Mouse (Mus musculus): Measurements from ENCODE around the gene Cd9. TPM values are rescaled to one million over a fixed set of nuclear protein-coding genes. Genes with fewer than 3 reads are reported as not detected.

The Cd9 gene
- total RNA-seq, 2 experiments from 2014 or later, result 25.1 to 52.1 TPM

DNA sequence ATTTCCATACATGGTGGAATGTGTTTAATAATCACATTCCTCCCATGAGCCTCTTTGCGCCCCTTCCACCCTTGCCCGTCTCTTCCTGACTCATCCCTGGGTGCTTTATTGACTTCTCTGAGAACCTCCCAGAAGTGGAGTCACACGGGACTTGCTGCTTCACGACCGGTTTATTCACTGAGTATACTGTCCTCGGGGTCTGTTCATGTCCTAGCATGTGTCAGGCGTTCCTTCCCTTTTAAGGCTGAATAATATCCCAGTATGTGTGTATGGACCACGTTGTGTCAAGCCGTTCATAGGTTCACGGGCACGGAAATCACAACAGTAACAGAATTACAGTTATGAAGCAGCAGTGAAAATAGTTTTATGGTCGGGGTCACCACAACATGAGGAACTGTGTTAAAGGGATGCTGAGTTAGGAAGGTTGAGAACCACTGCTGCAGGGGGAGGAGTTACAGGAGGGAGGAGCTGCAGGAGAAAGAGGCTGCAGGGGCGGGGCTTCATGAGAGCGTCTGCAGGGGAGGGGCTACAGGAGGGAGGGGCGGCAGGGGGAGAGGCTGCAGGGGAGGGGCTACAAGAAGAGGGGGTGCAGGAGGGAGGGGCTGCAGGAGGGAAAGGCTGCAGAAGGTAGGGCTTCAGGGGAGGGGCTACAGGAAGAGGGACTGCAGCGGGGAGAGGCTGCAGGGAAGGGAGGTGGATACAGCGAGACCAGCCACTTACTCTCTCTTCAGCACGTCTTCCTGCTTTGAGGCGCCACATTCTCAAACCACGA is 72.4 kb downstream of the Cd9 start:
- no peak for ATAC-seq (replicated peaks; ENCODE audit: low FRiP score, poor library complexity, severe bottlenecking)

DNA sequence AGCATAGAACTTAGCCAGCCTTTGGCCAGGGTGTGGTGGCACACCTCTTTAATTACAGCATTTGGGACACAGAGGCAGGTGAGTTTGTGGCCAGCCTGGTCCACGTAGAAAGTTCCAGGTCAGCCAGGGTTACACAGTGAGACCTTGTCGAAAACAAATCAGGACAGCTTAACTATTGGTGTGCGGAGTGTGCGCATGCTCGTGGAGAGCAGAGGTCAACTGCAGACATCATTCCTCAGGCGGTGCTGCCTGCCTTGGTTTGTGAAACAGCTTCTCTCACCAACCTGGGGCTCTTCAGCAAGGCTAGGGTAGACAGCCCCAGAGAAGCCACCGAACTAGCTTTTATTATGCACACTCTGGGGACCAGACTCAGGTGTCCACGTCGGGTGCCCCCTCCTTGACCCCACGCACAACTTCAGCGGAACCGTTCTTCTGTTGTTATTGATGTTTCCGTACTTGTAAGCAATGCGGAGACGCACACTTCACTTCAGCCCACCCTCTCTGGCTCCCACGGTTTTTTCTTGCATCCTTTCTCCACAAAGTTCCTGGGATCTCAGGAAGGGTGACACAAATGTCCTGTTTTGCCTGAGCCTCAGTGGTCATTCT is 74.0 kb downstream of the Cd9 start:
- no peak for ATAC-seq (replicated peaks; ENCODE audit: low FRiP score, poor library complexity, severe bottlenecking)

DNA sequence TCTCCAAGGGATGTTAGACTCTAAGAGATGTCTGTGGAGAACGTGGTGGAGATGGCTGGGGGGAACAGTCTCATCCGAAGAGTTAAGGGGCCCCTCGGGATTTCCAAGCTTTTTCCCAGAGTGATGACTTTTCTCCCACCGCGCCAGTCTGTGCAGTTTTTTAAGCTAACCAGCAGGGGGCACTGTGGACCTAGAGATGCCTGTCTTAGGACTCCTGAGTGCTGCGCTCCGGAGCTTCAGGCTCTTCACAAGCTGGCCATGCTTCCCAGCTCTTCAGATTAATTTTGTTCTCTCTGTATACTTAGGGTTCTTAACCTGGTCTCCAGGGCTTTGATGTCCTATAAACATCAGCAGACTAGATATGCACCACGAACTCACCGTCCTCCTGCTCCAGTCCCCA is 75.8 kb downstream of the Cd9 start:
- ATAC-seq (replicated peaks; ENCODE audit: low FRiP score, poor library complexity, severe bottlenecking), result peak; percentile 80

DNA sequence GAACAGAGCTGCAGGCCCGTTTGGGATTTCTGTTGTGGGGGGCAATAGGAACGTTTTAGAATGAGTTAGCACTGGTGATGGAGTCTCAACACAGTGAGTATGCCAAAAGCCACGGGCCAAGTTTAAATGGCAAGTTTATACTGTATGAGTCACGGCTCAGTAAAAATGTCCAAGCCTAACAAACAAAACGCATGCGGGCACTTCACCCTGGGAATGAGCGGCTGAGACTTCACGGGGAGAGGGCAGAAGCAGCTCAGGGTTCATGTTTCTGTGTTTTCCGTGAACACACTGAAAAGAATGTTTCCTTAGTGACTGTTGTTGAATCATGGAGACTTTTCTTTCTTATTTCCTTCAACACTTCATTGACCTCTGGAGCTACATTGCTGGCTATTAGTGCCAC is 81.3 kb downstream of the Cd9 start:
- no peak for ATAC-seq (replicated peaks; ENCODE audit: low FRiP score, poor library complexity, severe bottlenecking)

DNA sequence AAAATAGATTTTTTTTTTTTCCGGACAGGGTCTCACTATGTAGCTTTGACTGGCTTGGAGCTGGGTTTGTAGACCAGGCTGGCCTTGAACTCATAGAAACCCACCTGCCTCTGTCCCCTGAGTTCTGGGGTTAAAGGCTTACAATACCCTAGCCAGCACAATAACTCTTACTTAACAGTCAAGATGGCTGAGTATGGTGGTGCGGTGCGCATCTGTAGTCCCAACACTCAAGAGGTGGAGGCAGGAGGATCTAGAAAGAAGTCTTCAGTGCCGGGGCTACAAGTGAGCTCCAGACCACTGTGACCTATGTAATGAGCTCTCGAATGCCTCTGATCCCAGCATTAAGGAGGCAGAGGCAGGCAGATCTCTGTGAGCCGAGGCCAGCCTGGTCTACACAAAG is 82.9 kb downstream of the Cd9 start:
- no peak for ATAC-seq (replicated peaks; ENCODE audit: low FRiP score, poor library complexity, severe bottlenecking)

DNA sequence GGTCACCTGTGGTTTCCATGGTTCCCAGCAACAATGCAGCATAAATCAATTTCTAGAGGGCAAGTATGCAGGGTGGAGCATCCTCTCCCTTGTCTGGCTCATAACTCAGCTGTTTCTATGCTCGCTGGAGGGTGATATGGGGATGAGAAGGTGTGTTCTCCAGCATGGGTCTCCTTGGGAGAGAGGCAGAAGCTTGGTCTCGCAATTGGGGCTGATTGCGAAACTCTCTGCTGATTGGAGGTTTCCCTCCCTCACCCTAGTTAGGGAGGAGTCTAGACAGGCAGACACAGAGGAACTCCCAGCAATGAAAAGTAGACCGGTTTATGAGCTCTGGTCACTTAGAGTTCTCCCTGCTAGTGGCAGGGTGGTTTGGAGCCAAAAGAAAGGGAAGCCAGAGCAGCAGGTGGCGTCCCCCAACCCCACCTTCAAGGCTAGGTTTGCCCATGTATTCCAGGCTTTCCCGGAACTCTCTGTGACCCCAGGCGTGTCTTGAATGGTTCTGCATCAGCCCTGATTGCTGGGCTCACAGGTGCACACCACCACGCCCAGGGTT is 83.5 kb downstream of the Cd9 start:
- ATAC-seq (replicated peaks; ENCODE audit: low FRiP score, poor library complexity, severe bottlenecking), result no peak

DNA sequence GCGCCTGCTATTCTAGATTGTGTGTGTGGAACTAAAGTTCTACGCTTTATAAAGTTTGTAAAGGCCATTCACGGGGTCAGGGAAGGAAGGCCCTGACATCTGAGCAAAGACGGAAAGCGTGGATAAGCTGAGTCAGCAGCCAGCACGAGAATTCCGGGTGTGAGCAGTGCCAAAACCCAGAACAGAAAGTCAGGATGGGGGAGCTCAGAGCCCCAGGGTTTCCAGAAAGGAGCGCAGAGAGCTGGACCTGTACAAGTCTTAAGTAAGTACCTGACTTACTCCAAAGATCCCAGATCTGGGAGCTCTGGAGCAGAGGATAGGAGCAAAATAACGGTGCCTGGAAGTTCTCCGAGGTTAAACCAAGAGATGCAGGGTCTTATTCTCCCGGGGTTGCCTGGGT is 84.0 kb downstream of the Cd9 start:
- no peak for ATAC-seq (replicated peaks; ENCODE audit: low FRiP score, poor library complexity, severe bottlenecking)

Other genes starting within 250 kb of the Cd9 start
- gene Tuba3a, start 208.7 kb downstream of the Cd9 start, total RNA-seq (2015; ENCODE audit: low replicate concordance), result not detected in 2 replicates
- gene Tuba3a, start 208.7 kb downstream of the Cd9 start, total RNA-seq (2017; ENCODE audit: low replicate concordance), result not detected in 2 replicates
- 7.1 and 10.9 TPM in 2 replicates for gene Ltbr, start 180.9 kb downstream of the Cd9 start, total RNA-seq (2015; ENCODE audit: low replicate concordance)
- 2.6 and 7.2 TPM in 2 replicates for gene Ltbr, start 180.9 kb downstream of the Cd9 start, total RNA-seq (2017; ENCODE audit: low replicate concordance)
- gene Scnn1a, start 174.1 kb downstream of the Cd9 start, total RNA-seq (2015; ENCODE audit: low replicate concordance), result 4.6 and 7.9 TPM in 2 replicates
- gene Scnn1a, start 174.1 kb downstream of the Cd9 start, total RNA-seq (2017; ENCODE audit: low replicate concordance), result not detected in 2 replicates
- gene Tnfrsf1a, start 145.4 kb downstream of the Cd9 start, total RNA-seq (2015; ENCODE audit: low replicate concordance), result 18.8 and 24.8 TPM in 2 replicates
- gene Tnfrsf1a, start 145.4 kb downstream of the Cd9 start, total RNA-seq (2017; ENCODE audit: low replicate concordance), result 7.2 and 13.8 TPM in 2 replicates
- gene Plekhg6, start 114.0 kb downstream of the Cd9 start, total RNA-seq (2015; ENCODE audit: low replicate concordance), result not detected in 2 replicates
- not detected in 2 replicates for gene Plekhg6, start 114.0 kb downstream of the Cd9 start, total RNA-seq (2017; ENCODE audit: low replicate concordance)
- gene Vwf, start 52.0 kb upstream of the Cd9 start, total RNA-seq (2015; ENCODE audit: low replicate concordance), result 16.1 and 16.7 TPM in 2 replicates
- gene Vwf, start 52.0 kb upstream of the Cd9 start, total RNA-seq (2017; ENCODE audit: low replicate concordance), result 20.7 and 26.9 TPM in 2 replicates
- not detected in 2 replicates for gene Ano2, start 195.6 kb upstream of the Cd9 start, total RNA-seq (2015; ENCODE audit: low replicate concordance)
- gene Ano2, start 195.6 kb upstream of the Cd9 start, total RNA-seq (2017; ENCODE audit: low replicate concordance), result not detected in 2 replicates